Mouse (Mus musculus): ENCODE data around the gene Cldn2. TPM values are rescaled to one million over a fixed set of nuclear protein-coding genes. Genes with fewer than 3 reads are reported as not detected.

Cldn2 gene
- 0.06 and 0.11 TPM in 2 replicates for polyA plus RNA-seq (2015; fragmentation: Nextera tagmentation; extraction: Ambion mirVana)

GRCm38 (mm10) chrX:139800406-139800878 lies at the start of gene Cldn2:
Cldn2 (plus strand) TSS chrX:139800828.

GRCm38 (mm10) chrX:139782278-139783044 lies 18.2 kb upstream of the Cldn2 start, which contains the start of gene Ripply1:
Ripply1 (minus strand) TSS chrX:139782353.

Other genes with a start within 250 kb of the Cldn2 start
- 10.8 and 12.8 TPM in 2 replicates for gene Rnf128, start 237.5 kb upstream of the Cldn2 start, polyA plus RNA-seq (2015; fragmentation: Nextera tagmentation; extraction: Ambion mirVana)
- gene Tbc1d8b, start 115.8 kb upstream of the Cldn2 start, polyA plus RNA-seq (2015; fragmentation: Nextera tagmentation; extraction: Ambion mirVana) = 0.90 and 0.98 TPM in 2 replicates
- 0.26 and 0.39 TPM in 2 replicates for gene Gm15013, start 86.3 kb upstream of the Cldn2 start, polyA plus RNA-seq (2015; fragmentation: Nextera tagmentation; extraction: Ambion mirVana)
- gene Ripply1, start 18.5 kb upstream of the Cldn2 start, polyA plus RNA-seq (2015; fragmentation: Nextera tagmentation; extraction: Ambion mirVana) = not detected in 2 replicates
- 0.59 and 1.3 TPM in 2 replicates for gene Morc4, start 70.8 kb downstream of the Cldn2 start, polyA plus RNA-seq (2015; fragmentation: Nextera tagmentation; extraction: Ambion mirVana)
- 1.8 and 2.2 TPM in 2 replicates for gene Rbm41, start 197.8 kb downstream of the Cldn2 start, polyA plus RNA-seq (2015; fragmentation: Nextera tagmentation; extraction: Ambion mirVana)